Mouse (Mus musculus): ENCODE measurements at regions not wholly inside any gene's neighbourhood (a gene's known extent, or its start where the extent isn't known, plus 50 kb on each side); places are given as distances from the start of the nearest gene placed in this dataset.

DNA sequence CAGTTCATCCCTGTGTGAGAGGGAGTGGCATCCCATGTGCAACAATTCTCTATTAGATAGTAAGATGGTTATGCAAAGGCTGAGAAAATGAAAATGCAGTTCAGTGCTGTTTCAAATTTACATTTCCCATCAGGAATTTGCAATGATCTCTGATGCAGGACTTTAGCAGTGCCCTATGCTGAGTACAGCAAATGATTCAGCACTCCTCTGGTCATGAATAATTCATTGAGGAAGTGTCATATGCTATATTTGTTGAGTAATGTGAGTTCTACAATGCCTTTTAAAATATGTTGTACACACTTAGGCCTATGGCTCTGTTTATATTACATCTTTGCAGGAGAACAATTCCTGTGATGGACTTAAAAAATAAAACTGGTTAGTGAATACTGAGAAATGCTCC lies 1330.2 kb downstream of the Mat2b start:
- H3K27ac ChIP-seq (ENCODE audit: low read length): no peak overlapping the region
- no peaks in the 10 kb centered on the region for H3K9me3 ChIP-seq (ENCODE audit: control insufficient read depth, low read depth, low read length)
- H3K4me1 ChIP-seq (ENCODE audit: control insufficient read depth, insufficient read depth, low read length): no peaks in the 10 kb centered on the region
- no peak overlapping the region for H3K4me2 ChIP-seq (replicated peaks; ENCODE audit: low read depth, low read length)
- no peaks in the 10 kb centered on the region for H3K36me3 ChIP-seq (ENCODE audit: control insufficient read depth, insufficient read depth, low read length)
- H3K27me3 ChIP-seq (ENCODE audit: control insufficient read depth, insufficient read depth, low read length): no peaks in the 10 kb centered on the region
- no peak overlapping the region for H3K4me3 ChIP-seq (ENCODE audit: low read depth, low read length)
- H3K9ac ChIP-seq (replicated peaks; ENCODE audit: low read depth, low read length): no peak overlapping the region
- ATAC-seq (ENCODE audit: insufficient number of reproducible peaks, insufficient read depth, low FRiP score, low read depth): no peak

GRCm38 (mm10) chr11:39350616-39351015 lies 1344.4 kb downstream of the Mat2b start:
- 17% methylated on average over 1 of the region's 1 CpGs for WGBS
- H3K27ac ChIP-seq (ENCODE audit: low read length): no peak overlapping the region
- no peak for ATAC-seq (ENCODE audit: insufficient number of reproducible peaks, insufficient read depth, low FRiP score, low read depth)

More at GRCm38 (mm10) chr11:39350616-39351015, 1344.4 kb downstream of the Mat2b start:
- no peak overlapping the region for H3K4me3 ChIP-seq (ENCODE audit: low read depth, low read length)
- H3K4me2 ChIP-seq (replicated peaks; ENCODE audit: low read depth, low read length): no peak overlapping the region
- H3K4me1 ChIP-seq (ENCODE audit: control insufficient read depth, insufficient read depth, low read length): peaks cover 3% of the 10 kb centered on the region; the same call in 1 of the 2 replicates
- H3K9ac ChIP-seq (replicated peaks; ENCODE audit: low read depth, low read length): no peak overlapping the region
- H3K9me3 ChIP-seq (ENCODE audit: control insufficient read depth, low read depth, low read length): no peaks in the 10 kb centered on the region
- no peaks in the 10 kb centered on the region for H3K27me3 ChIP-seq (ENCODE audit: control insufficient read depth, insufficient read depth, low read length)
- H3K36me3 ChIP-seq (ENCODE audit: control insufficient read depth, insufficient read depth, low read length): no peaks in the 10 kb centered on the region

Measured in stomach, embryonic 14.5 days (tissue).